Mouse (Mus musculus) E14TG2a.4 (cell line): ENCODE results near the gene Sdk1.
A peak's percentile ranks its signal among the peaks of the same experiment; 100 is the strongest.

Experiments
- H3K27me3 ChIP-seq: 2 replicates; pipeline ENCODE4 v1.6.1; 2014; ENCODE audit warnings: low read length, control low read depth; ENCODE audit not compliant: insufficient read depth
- H3K36me3 ChIP-seq: 2 replicates; pipeline ENCODE4 v1.6.1; 2014; ENCODE audit warnings: low read length, control low read depth; ENCODE audit not compliant: insufficient read depth
- H3K4me1 ChIP-seq: replicated peaks from 2 replicates; pipeline ENCODE4 v1.6.1; 2014; ENCODE audit warnings: low read depth, low read length, control low read depth
- H3K4me3 ChIP-seq: replicated peaks from 2 replicates; pipeline ENCODE4 v1.5.1; 2014; ENCODE audit warnings: mild to moderate bottlenecking, low read length
- H3K9me3 ChIP-seq: 2 replicates; pipeline ENCODE4 v1.6.1; 2014; ENCODE audit warnings: low read length, control low read depth
- CTCF ChIP-seq: conservative IDR thresholded peaks from 2 replicates; pipeline ENCODE4 v1.5.1; 2014; ENCODE audit warnings: low read length
- NANOG ChIP-seq: IDR thresholded peaks from 2 replicates; pipeline ENCODE4 v1.6.1; 2014; ENCODE audit warnings: borderline replicate concordance, low read length, mixed read lengths
- POU5F1 ChIP-seq: IDR thresholded peaks from 2 replicates; pipeline ENCODE4 v1.6.1; 2014; ENCODE audit warnings: low read length, borderline replicate concordance

Sdk1 gene

DNA sequence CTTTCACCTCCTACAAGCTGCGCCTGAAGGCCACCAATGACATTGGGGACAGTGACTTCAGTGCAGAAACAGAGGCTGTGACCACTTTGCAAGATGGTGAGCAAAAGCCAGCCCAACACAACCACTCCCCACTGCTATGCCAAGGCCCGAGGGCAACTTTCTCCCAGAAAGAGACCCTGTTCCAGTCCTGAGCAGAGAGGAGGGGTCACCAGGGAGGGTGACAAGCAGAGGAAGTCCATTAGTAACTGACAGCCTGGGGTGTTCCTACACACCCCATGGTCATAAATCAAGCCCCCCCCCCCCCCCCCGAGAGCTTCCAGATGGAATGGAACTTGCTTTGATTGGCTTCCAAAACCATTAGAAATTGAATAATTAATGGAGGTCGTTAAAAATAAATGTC, 886.5 kb downstream of the Sdk1 start:
- H3K36me3 ChIP-seq, result no peaks in the 10 kb centered on the region
- H3K27me3 ChIP-seq, result peaks cover 14% of the 10 kb centered on the region; the same call in 1 of the 2 replicates

DNA sequence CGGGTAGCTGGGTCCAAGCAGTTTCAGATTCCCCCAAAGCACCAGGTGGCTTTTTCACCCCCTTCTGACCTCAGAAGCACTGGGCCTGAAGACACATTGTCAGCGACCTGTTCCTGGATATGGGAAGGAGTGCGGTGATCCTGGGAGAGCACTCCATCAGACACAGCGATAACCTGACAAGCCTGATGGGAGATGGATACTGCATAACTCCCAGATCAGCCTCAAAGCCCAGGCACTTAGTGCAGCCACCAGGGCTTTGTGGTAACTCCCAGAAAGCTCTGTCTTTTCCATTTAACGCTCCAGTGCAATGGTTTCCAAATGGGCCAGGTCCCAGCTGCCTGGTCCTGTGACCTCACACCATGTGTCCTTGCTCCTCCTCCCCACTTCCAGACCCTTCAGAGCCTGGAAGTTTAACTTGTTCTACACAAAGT, 886.9 kb downstream of the Sdk1 start:
- H3K9me3 ChIP-seq, result peaks cover 25% of the 10 kb centered on the region
- no peak overlapping the region for H3K4me3 ChIP-seq
- peaks cover 14% of the 10 kb centered on the region; the same call in 1 of the 2 replicates for H3K27me3 ChIP-seq
- peaks cover 41% of the 10 kb centered on the region for H3K4me1 ChIP-seq
- H3K36me3 ChIP-seq, result no peaks in the 10 kb centered on the region
- TF ChIP-seq CTCF (no peak), NANOG (no peak), POU5F1 (no peak)

More for the DNA sequence above, 886.5 kb downstream of the Sdk1 start:
- no peak overlapping the region for H3K4me3 ChIP-seq
- TF ChIP-seq POU5F1, result no peak
- no peak for TF ChIP-seq NANOG
- no peak for TF ChIP-seq CTCF
- peaks cover 41% of the 10 kb centered on the region for H3K4me1 ChIP-seq
- H3K9me3 ChIP-seq, result peaks cover 25% of the 10 kb centered on the region

DNA sequence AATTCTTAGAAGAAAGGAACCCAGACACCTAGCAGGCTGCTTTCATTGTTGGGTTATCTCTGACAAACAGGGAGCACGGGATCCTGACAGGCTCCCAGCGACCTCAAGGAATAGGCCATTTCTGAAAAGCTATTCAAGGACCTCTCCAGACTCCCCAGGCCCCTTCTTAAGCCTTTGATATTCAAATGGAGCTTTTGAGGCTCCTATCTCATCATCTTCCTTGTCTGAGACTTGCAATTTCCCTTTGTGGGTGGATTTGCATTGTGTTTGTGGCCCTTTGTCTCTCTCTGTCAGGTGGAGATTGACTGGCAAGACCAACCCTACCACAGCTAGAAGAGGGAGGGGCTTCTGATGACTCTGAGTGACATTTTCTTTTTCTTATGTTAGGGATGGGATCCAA, 888.7 kb downstream of the Sdk1 start:
- H3K4me1 ChIP-seq, result peaks cover 50% of the 10 kb centered on the region
- no peaks in the 10 kb centered on the region for H3K36me3 ChIP-seq
- H3K4me3 ChIP-seq, result no peak overlapping the region
- H3K27me3 ChIP-seq, result peaks cover 14% of the 10 kb centered on the region
- peak; percentile 78; the same call in 1 of the 2 replicates for TF ChIP-seq POU5F1
- peak; percentile 94 for TF ChIP-seq NANOG
- TF ChIP-seq CTCF, result no peak
- H3K9me3 ChIP-seq, result peaks cover 25% of the 10 kb centered on the region

DNA sequence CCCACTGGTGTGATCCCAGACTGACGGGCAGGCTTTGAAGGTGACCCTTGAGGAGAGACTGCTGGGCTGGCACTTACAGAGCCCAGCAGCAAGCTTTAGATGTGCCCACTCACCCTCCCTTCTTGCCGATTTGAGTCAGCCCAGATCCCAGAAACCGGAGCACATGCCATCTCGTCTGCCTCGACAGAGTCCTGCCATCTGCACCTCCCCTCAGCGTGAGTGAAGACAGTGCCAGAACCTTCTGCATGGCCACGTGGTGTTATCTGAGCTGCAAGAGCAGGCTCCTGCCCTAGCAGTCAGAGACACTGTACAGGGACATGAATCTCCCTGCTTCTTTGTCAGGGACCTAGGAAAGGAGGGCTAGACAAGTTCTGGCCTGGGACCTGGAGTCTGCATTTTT, 898.7 kb downstream of the Sdk1 start:
- Histone ChIP-seq H3K9me3 (no peaks in the 10 kb centered on the region), H3K36me3 (no peaks in the 10 kb centered on the region), H3K4me3 (no peak overlapping the region), H3K4me1 (peaks cover 3% of the 10 kb centered on the region), H3K27me3 (peaks cover 22% of the 10 kb centered on the region)
- TF ChIP-seq NANOG (no peak), CTCF (no peak), POU5F1 (no peak)

DNA sequence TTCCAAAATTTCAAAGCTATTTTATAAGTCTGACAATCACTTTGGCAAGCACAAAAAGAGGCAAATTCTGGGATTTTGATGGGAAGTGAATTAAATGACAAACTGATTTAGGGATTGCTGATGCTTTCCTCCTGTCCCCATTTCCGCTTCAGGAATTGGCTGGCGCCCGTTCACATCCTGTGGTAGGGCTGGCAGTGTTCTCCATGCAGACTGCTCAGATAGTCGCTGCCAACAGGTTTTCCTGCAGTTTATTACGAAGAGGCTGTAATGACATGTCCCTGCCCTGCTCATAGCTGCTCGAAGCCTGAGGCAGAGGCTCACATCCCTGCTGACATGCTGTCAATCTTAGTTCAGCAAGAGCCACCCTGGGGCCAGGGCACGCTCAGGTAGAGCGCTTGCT, 908.3 kb downstream of the Sdk1 start:
- no peak overlapping the region for H3K4me3 ChIP-seq
- no peaks in the 10 kb centered on the region for H3K27me3 ChIP-seq
- TF ChIP-seq NANOG (no peak), CTCF (no peak), POU5F1 (no peak)

DNA sequence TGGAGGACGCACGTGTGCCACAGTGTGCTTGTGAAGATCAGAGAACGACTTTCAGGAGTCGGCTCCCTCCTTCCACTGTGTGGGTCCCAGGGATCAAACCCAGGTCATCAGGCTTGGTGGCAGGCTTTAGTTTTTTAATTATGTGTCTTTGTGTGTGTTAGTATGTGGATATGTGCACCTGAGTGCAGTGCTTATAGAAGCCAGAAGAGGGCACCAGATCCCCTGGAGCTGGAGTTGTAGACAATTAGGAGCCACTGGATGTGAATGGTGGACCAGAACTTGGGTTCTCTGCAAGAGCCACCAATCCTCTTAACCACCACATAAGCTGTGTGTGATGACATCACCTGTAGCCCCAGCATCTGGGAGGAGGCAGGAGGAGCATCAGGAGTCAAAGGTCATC, 909.5 kb downstream of the Sdk1 start:
- H3K27me3 ChIP-seq, result no peaks in the 10 kb centered on the region
- no peak overlapping the region for H3K4me3 ChIP-seq
- no peaks in the 10 kb centered on the region for H3K36me3 ChIP-seq
- TF ChIP-seq POU5F1 (no peak), CTCF (peak; percentile 74)
- H3K9me3 ChIP-seq, result peaks cover 12% of the 10 kb centered on the region; the same call in 1 of the 2 replicates
- H3K4me1 ChIP-seq, result no peaks in the 10 kb centered on the region

More for the DNA sequence above, 908.3 kb downstream of the Sdk1 start:
- peaks cover 12% of the 10 kb centered on the region; the same call in 1 of the 2 replicates for H3K9me3 ChIP-seq
- H3K4me1 ChIP-seq, result no peaks in the 10 kb centered on the region
- no peaks in the 10 kb centered on the region for H3K36me3 ChIP-seq

DNA sequence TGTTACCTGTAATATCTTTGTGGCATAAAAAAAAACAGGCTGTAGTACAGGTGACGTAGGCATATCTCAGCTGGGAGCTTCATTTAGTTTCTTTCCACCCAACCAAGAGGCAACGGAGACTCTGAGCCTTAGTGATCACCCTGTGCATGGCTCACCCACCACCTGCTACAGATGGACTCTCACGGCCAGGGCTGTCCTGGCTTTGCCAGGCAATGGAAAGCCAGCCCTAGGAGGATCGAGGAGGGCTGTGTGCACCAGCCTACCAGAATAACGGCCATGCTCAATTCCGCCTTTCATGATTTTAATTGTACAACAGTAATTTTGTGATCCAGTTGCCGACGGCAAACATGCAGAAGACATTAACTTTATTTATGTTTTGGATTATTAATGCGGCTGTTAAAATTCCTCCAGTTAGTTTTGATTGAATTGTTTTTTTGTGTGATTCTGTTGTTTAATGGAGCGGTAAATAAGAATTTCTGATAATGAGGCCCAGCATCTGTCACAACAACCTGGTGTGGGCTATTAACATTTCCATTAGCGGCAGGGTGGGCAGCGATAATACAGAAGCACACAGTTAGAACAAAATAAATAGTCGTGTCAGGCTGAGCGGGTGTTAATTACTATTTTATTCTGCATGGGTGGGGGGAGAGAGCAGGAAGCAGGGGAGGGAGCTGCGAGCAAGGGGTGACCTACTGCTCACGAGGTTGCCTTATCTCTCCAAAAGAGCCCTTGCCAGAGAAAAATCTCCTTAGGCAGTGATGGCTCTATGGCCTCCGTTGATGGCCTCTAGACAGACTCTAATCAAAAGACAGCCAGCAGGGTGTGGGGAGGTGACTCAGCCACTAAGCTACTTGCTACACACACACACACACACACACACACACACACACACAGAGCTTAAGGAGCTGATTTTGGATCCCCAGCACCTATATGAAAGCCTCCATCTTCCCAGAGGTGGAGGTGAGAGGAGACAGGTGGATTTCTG, 915.9 kb downstream of the Sdk1 start:
- no peaks in the 10 kb centered on the region for H3K36me3 ChIP-seq
- no peak for TF ChIP-seq POU5F1
- TF ChIP-seq CTCF, result no peak
- TF ChIP-seq NANOG, result no peak
- no peaks in the 10 kb centered on the region for H3K27me3 ChIP-seq
- no peak overlapping the region for H3K4me3 ChIP-seq
- H3K9me3 ChIP-seq, result peaks cover 8% of the 10 kb centered on the region; the same call in 1 of the 2 replicates
- H3K4me1 ChIP-seq, result no peaks in the 10 kb centered on the region

DNA sequence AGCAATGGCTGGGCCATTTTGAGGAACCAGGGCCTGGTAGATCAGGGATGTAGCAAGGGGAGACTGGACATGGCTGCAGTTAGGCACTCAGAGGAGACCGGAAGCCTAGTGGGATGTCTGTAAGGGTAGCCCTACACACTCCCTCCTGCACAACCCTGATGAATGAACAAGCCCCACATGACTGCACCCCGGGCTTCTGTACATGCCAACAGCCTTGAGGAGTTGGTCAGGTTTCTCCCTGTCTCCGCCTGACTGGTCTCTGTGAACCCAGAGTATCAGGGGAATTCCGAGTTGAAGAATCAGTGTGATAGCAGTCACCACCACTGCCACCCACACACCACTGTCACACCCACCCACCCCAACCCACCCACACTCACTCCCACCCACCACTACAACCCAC, 922.2 kb downstream of the Sdk1 start:
- Histone ChIP-seq H3K4me3 (no peak overlapping the region), H3K4me1 (no peaks in the 10 kb centered on the region), H3K36me3 (no peaks in the 10 kb centered on the region), H3K27me3 (no peaks in the 10 kb centered on the region), H3K9me3 (peaks cover 8% of the 10 kb centered on the region)
- no peak for TF ChIP-seq CTCF
- TF ChIP-seq POU5F1, result no peak
- no peak for TF ChIP-seq NANOG
